8 mouse cellular contexts compared by ENCODE assay signal in genomic region chr1:87035532-87036161, GRCm38 (mm10). TPM values are rescaled to one million over a fixed set of nuclear protein-coding genes. Genes with fewer than 3 reads are reported as not detected.
A peak's percentile ranks its signal among the peaks of the same experiment; 100 is the strongest.
DNase-seq lines count a peak whose midpoint lies in the region; ATAC-seq and TF ChIP-seq lines count a peak whose summit lies in the region.

No protein-coding gene starts in this region.

- peak overlapping the region; percentile 49; the same call in 1 of the 2 replicates for H3K27ac ChIP-seq in forebrain, embryonic 16.5 days (ENCODE audit: low read length)
- H3K27ac ChIP-seq in hindbrain, embryonic 13.5 days = peak overlapping the region; percentile 78
- H3K27ac ChIP-seq in limb, embryonic 15.5 days = peak overlapping the region; percentile 93
- no peak overlapping the region for H3K27ac ChIP-seq in midbrain, postnatal 0 days (ENCODE audit: low read depth, low read length)

- TF ChIP-seq CTCF in midbrain, postnatal 0 days (IDR thresholded peaks at IDR 0.05) = no peak

- no peak overlapping the region for H3K9ac ChIP-seq in forebrain, embryonic 16.5 days (replicated peaks; ENCODE audit: low read depth, low read length)
- H3K9ac ChIP-seq in hindbrain, embryonic 13.5 days = peak overlapping the region; percentile 51; the same call in 1 of the 2 replicates
- H3K9ac ChIP-seq in limb, embryonic 15.5 days = no peak overlapping the region
- H3K9ac ChIP-seq in midbrain, postnatal 0 days (replicated peaks; ENCODE audit: low read length, poor library complexity, severe bottlenecking) = no peak overlapping the region

- H3K9me3 ChIP-seq in forebrain, embryonic 16.5 days (ENCODE audit: control insufficient read depth, low read length) = no peaks in the 10 kb centered on the region
- no peaks in the 10 kb centered on the region for H3K9me3 ChIP-seq in hindbrain, embryonic 13.5 days
- H3K9me3 ChIP-seq in limb, embryonic 15.5 days = no peaks in the 10 kb centered on the region
- no peaks in the 10 kb centered on the region for H3K9me3 ChIP-seq in midbrain, postnatal 0 days (ENCODE audit: low read length)

- H3K4me1 ChIP-seq in forebrain, embryonic 16.5 days (replicated peaks; ENCODE audit: control insufficient read depth, insufficient read depth, low read length) = peaks cover 10% of the 10 kb centered on the region
- peaks cover 23% of the 10 kb centered on the region for H3K4me1 ChIP-seq in hindbrain, embryonic 13.5 days (replicated peaks)
- H3K4me1 ChIP-seq in limb, embryonic 15.5 days = peaks cover 50% of the 10 kb centered on the region
- H3K4me1 ChIP-seq in midbrain, postnatal 0 days (ENCODE audit: insufficient read depth, low read length) = 0 out of 2 replicates have a peak, but pooled peaks cover 5% of the 10 kb centered on the region

- no peak overlapping the region for H3K4me2 ChIP-seq in forebrain, embryonic 16.5 days (ENCODE audit: low read length)
- no peak overlapping the region for H3K4me2 ChIP-seq in hindbrain, embryonic 13.5 days
- no peak overlapping the region for H3K4me2 ChIP-seq in limb, embryonic 15.5 days
- H3K4me2 ChIP-seq in midbrain, postnatal 0 days (ENCODE audit: low read depth, low read length, poor library complexity, severe bottlenecking) = no peak overlapping the region

- peak; percentile 82 for ATAC-seq in forebrain, embryonic 16.5 days
- ATAC-seq in hindbrain, embryonic 13.5 days (ENCODE audit: low FRiP score) = peak; percentile 82
- peak; percentile 73 for ATAC-seq in limb, embryonic 15.5 days (ENCODE audit: insufficient number of reproducible peaks, low FRiP score, low TSS enrichment, low read depth)
- peak; percentile 65 for ATAC-seq in midbrain, postnatal 0 days (ENCODE audit: low FRiP score)
- ATAC-seq in monocyte, adult 5-6 weeks (replicated peaks; ENCODE audit: insufficient number of reproducible peaks, low FRiP score, low TSS enrichment, poor library complexity, severe bottlenecking) = no peak

- WGBS in forebrain, embryonic 16.5 days = 4% methylated on average over 4 of the region's 4 CpGs
- WGBS in hindbrain, embryonic 13.5 days = 3% methylated on average over 4 of the region's 4 CpGs
- WGBS in limb, embryonic 15.5 days = 8% methylated on average over 4 of the region's 4 CpGs
- 7% methylated on average over 4 of the region's 4 CpGs for WGBS in midbrain, postnatal 0 days

- DNase-seq in right cerebral cortex, postnatal 25 days = peak; percentile 28
- DNase-seq in right cerebral cortex, postnatal 4 days = no peak
- peak; percentile 53 for DNase-seq in midbrain, postnatal 0 days (ENCODE audit: low spot score)
- DNase-seq in cerebellum, postnatal 25 days = no peak

- no peak overlapping the region for H3K4me3 ChIP-seq in forebrain, embryonic 16.5 days (replicated peaks; ENCODE audit: low read length)
- H3K4me3 ChIP-seq in hindbrain, embryonic 13.5 days = no peak overlapping the region
- H3K4me3 ChIP-seq in limb, embryonic 15.5 days = no peak overlapping the region
- H3K4me3 ChIP-seq in midbrain, postnatal 0 days (ENCODE audit: low read depth, low read length) = no peak overlapping the region

- no peaks in the 10 kb centered on the region for H3K27me3 ChIP-seq in forebrain, embryonic 16.5 days (replicated peaks; ENCODE audit: control insufficient read depth, insufficient read depth, low read length)
- H3K27me3 ChIP-seq in hindbrain, embryonic 13.5 days = no peaks in the 10 kb centered on the region
- no peaks in the 10 kb centered on the region for H3K27me3 ChIP-seq in limb, embryonic 15.5 days
- H3K27me3 ChIP-seq in midbrain, postnatal 0 days (ENCODE audit: insufficient read depth, low read length) = no peaks in the 10 kb centered on the region

- H3K36me3 ChIP-seq in forebrain, embryonic 16.5 days (ENCODE audit: control insufficient read depth, insufficient read depth) = no peaks in the 10 kb centered on the region
- no peaks in the 10 kb centered on the region for H3K36me3 ChIP-seq in hindbrain, embryonic 13.5 days
- no peaks in the 10 kb centered on the region for H3K36me3 ChIP-seq in limb, embryonic 15.5 days
- no peaks in the 10 kb centered on the region for H3K36me3 ChIP-seq in midbrain, postnatal 0 days (ENCODE audit: insufficient read depth, low read length)

RNA-seq across cellular contexts. Expression of gene Alppl2, which starts 54.1 kb away (rescaled TPM):
- polyA plus RNA-seq in forebrain, embryonic 16.5 days (2015; fragmentation: Nextera tagmentation; extraction: Ambion mirVana) = not detected in 2 replicates
- polyA plus RNA-seq in hindbrain, embryonic 13.5 days (2015; fragmentation: Nextera tagmentation; extraction: Ambion mirVana) = not detected in 2 replicates
- polyA plus RNA-seq in limb, embryonic 15.5 days (2015; fragmentation: Nextera tagmentation; extraction: Ambion mirVana) = not detected in 2 replicates
- total RNA-seq in midbrain, postnatal 0 days (2014; rRNA removed) = not detected in 2 replicates
- polyA plus RNA-seq in midbrain, postnatal 0 days (2015; fragmentation: Nextera tagmentation; extraction: Ambion mirVana) = not detected in 2 replicates
- total RNA-seq in monocyte, adult 5-6 weeks (2017) = not detected in 3 replicates

Comparison
In these comparisons a context has a peak if more than half of its experiments do, and no peak if none do; other contexts are left out.
1. DNase-seq: peak in right cerebral cortex, postnatal 25 days (single experiment) and midbrain, postnatal 0 days (single experiment); none in right cerebral cortex, postnatal 4 days (single experiment) and cerebellum, postnatal 25 days (0 of 2).